Mouse (Mus musculus) heart, postnatal 0 days (tissue): Measurements from ENCODE around the gene Gm4553.

ENCODE experiments used
- CTCF ChIP-seq: IDR thresholded peaks from 2 replicates; pipeline ENCODE4 v1.5.1; 2016; ENCODE audit warnings: antibody characterized with exemption, control low read depth, low read depth
- EP300 ChIP-seq: IDR thresholded peaks from 2 replicates; pipeline ENCODE4 v1.6.1; 2016; ENCODE audit warnings: antibody characterized with exemption, low read depth

- TF ChIP-seq CTCF (no peak), EP300 (no peak)
Observed at GRCm38 (mm10) chr7:142159366-142159765, 6.2 kb downstream of the Gm4553 start.
